Mouse (Mus musculus) neutrophil, adult 5-6 weeks (primary cell): ENCODE results near the gene Serpinb9e. TPM values are rescaled to one million over a fixed set of nuclear protein-coding genes. Genes with fewer than 3 reads are reported as not detected.
"Not testable (repeated sequence)": the region's sequence is repeated elsewhere in the genome, so short reads cannot be mapped to it uniquely, and the experiment has no call there.

ENCODE experiments used
- ATAC-seq: fragments of 151-379, 151-347 bp; 2 replicates; pipeline ENCODE4 v1.8.0; 2017; ENCODE audit warnings: mild to moderate bottlenecking, moderate TSS enrichment; ENCODE audit not compliant: insufficient number of reproducible peaks, poor library complexity, low FRiP score, severe bottlenecking; ENCODE audit errors: extremely low read depth
- total RNA-seq: library from RNA; stranded (forward); fragments of 200-1000 nt; gene quantifications from 2 replicates; pipeline ENCODE4 v1.2.3, GENCODE M21; 2017

Serpinb9e gene
- not detected in 2 replicates for total RNA-seq

- not testable (repeated sequence) for ATAC-seq
These were observed at the start of gene Serpinb9e for GRCm38 (mm10) chr13:33249312-33249711. TSS of gene Serpinb9e (plus strand) at chr13:33249612.

GRCm38 (mm10) chr13:33199740-33200139, 49.7 kb upstream of the Serpinb9e start:
- no peak for ATAC-seq

DNA sequence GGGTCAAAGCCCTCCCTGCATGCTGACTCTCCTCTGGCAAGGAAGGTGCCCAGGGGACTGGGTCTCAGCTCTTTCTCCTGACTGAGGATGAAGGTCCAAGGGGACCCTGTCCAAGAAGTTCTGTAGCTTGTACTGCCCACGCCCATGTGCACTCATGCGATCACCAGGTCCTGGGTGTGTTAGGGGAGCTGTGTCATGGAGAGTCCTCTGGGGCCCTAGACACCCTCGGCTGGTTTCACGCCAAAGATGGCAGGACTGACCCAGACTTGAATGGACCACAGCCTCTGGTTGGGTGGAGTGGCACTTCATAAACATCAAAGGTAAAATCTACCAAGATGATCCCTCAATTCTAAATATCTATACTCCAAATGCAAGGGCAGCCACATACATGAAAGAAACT, 59.2 kb downstream of the Serpinb9e start:
- ATAC-seq: not testable (repeated sequence)

Other genes with a start within 250 kb of the Serpinb9e start
- gene Serpinb9, start 246.4 kb upstream of the Serpinb9e start, total RNA-seq: 2.8 and 4.1 TPM in 2 replicates
- 0.23 and 0.25 TPM in 2 replicates for gene Serpinb9b, start 222.2 kb upstream of the Serpinb9e start, total RNA-seq
- not detected in 2 replicates for gene Serpinb1b, start 171.0 kb upstream of the Serpinb9e start, total RNA-seq
- not detected in 2 replicates for gene Serpinb9c, start 89.9 kb upstream of the Serpinb9e start, total RNA-seq
- gene Serpinb9d, start 56.7 kb upstream of the Serpinb9e start, total RNA-seq: not detected in 2 replicates
- not detected in 2 replicates for gene Serpinb9f, start 74.5 kb downstream of the Serpinb9e start, total RNA-seq
- not detected in 2 replicates for gene Gm11397, start 146.1 kb downstream of the Serpinb9e start, total RNA-seq
- not detected in 2 replicates for gene Serpinb9g, start 235.2 kb downstream of the Serpinb9e start, total RNA-seq